Mouse (Mus musculus) T-helper 1 cell (primary cell): Measurements from ENCODE around the gene Lyg2.

Experiments used
- in situ Hi-C: fragments of 300-600 bp; cut with MboI, MseI; formaldehyde crosslinking; loops from one replicate; pipeline ENCODE4 v1.15.1; 2025; ENCODE audit warnings: high pct_unique_total_duplicates

The Lyg2 gene

DNA sequence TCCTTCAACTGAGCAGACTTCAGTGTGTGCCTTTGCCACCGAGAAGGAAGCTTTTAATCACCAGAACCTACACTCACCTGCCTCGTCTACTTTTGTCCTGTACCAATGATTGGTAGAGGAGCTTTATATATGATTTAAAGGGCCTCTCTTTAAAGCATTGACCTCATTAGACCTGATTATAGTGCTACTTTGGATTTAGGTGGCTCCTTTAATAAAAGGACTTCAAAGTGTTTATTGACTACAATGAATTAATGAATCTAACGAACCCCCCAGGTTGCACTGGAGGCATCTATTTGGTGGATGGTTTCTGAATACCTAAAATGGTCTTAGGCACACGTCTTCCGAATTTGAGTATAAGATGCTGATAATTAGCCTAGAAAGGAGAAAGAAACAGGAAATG, at the start of gene Lyg2:
Gene Lyg2 (minus strand): TSS at position 101 of the 400 bp plus-strand sequence.
- in situ Hi-C loops, result no loop called here

- in situ Hi-C loops, result no loop called here
These were observed 49.3 kb upstream of the Lyg2 start for GRCm38 (mm10) chr1:37965571-37965970.

DNA sequence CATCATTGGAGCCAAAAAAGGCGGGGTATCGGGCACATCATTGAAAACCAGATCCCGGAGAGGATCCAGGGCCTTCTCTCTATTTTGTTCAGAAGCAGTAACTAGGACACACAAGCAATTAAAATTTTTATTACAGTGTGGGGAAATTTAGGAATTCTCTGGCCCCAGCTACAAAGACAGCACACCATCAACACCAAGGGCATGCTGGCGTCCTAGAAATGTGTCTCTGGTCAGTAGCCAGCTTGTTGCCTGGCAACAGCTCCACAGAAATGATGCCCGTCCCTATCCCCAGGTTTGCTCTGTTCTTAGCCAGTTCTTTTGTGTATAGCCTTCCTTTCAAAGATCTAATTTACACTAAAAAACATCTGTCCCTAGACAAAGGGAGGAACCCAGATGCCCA, 43.2 kb upstream of the Lyg2 start:
- in situ Hi-C loops, result no loop called here

GRCm38 (mm10) chr1:37958516-37958915, 42.2 kb upstream of the Lyg2 start:
- in situ Hi-C loops, result no loop called here

- in situ Hi-C loops, result no loop called here
These were observed 41.4 kb upstream of the Lyg2 start, which contains the start of gene Lyg1 for GRCm38 (mm10) chr1:37957659-37958058. Lyg1 (minus strand) TSS chr1:37957759.

- in situ Hi-C loops, result no loop called here
These were observed 40.6 kb upstream of the Lyg2 start for GRCm38 (mm10) chr1:37956690-37957431.

DNA sequence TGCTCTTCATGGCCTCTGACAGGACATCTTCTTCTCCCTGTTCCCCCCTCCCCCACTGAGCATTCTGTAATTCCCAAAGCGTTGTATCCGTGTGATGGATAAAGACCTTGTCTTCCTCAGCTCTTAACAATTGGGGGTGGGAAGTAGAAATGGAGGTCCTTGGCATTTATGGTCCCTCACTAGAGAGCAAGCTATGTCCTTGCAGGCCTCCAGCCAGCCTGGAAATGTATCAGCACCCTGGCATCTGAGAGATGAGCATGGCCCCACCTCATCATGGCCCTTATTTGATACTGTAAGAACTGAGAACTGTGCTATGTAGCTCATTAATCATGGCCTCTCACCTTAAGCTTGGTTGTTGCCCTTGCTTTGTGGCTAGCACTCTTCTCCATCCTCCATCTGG, 39.0 kb upstream of the Lyg2 start:
- in situ Hi-C loops, result no loop called here

- in situ Hi-C loops, result no loop called here
These were observed 38.5 kb upstream of the Lyg2 start for GRCm38 (mm10) chr1:37954786-37955185.

DNA sequence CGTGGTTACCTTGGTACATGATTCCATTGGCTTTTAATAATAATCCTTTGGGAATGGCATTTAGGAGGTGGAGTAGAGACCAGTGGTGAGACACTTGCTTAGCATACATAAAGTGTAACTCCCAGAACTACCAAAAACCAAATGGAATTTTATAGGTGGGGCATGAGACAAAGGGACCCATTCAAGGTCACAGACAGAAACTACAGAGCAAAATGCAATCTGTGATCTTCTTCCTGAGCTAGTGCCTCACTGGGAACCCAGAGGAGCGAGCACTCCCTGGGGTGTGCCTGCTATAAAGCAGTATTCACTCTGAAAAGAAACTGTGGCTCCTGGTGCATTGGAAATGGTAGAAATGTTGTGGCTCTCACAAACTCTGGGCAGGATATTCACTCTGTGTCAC, 32.6 kb upstream of the Lyg2 start:
- in situ Hi-C loops, result no loop called here

DNA sequence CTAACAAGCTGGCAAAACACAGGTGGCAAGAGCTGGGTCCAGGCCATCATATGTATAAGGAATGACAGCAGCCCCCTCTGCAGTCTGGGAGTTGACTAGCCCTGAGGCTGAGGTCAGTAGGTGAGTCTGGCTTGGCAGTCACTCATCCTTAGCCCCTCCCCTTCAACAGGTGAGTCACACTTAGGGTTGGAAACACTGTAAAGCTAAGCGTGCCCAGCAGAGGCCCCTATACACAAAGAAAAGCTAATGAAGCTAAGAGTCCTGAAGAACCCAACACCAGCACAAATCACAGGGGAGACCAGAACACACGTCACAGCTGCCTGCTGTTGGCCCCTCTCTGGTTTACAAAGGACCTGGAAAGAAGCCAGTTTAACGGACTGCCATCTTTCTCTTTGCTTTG, 15.5 kb upstream of the Lyg2 start:
- in situ Hi-C loops, result no loop called here

DNA sequence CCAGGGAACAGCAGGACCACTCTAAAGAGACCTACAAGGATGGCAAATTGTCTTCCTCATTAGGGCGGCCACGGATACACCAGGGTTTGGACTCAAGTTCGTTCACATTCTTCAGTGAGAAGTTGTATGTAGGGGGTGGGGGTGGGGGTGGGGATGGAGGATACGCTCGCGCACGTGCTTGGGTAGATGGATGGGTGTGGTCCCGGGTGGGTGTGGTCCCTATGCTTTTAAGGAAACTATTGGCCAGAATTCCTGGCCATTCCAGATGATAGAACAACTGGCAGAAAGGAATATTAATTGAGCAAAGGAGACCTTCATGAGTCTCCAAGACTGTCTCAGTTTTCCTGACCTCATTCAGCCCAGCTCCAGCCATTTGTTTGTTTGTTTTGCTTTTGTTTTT, 9.7 kb upstream of the Lyg2 start:
- in situ Hi-C loops, result loop anchor here (10.0 kb wide), 1 partner anchor 169 kb away; no protein-coding TSS in a partner anchor

DNA sequence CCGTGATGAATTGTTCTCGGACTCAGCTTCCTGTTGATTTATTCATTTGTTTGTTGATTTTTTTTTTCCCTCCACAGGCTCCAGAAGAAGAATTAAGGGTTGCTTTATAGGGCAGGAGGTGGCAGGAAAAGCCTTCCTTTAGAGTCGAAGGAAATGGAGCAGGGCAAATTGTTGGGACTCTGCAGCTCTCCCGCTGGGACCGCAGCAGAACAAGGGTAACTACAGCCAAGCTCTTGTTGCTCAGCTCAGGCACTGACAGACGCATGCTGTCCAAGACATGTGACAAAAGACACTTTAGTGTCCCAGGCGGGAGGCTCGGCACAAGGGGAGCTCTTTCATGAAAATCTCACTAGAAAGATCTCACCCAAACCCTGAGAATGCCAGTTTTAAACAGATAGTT, 6.2 kb upstream of the Lyg2 start:
- in situ Hi-C loops, result loop anchor here (10.0 kb wide), 1 partner anchor 172 kb away; no protein-coding TSS in a partner anchor

- in situ Hi-C loops, result no loop called here
These were observed 1.8 kb upstream of the Lyg2 start for GRCm38 (mm10) chr1:37918096-37918495.

DNA sequence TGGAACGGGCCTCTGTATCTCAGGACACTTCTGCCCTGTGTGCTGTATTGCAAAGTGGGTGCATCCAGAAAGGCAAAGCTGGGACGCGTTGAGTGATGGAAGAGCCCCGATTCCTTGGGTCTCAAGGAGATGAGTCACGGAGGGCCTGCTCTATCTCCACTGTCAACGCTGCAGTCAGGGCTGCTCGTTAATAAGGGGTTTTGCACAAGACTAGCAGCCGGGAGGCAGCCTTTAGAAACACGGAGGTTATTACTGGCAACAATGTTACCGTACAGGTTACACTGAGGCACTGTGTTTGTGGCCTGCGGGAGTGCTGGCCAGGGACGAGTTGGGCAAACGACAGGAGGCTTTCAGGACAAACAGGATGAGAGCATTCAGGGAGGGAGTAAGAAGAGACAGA, 1.4 kb upstream of the Lyg2 start:
- in situ Hi-C loops, result no loop called here

- in situ Hi-C loops, result no loop called here
These were observed 3.5 kb downstream of the Lyg2 start for GRCm38 (mm10) chr1:37912751-37913150.

GRCm38 (mm10) chr1:37903178-37903577, 13.1 kb downstream of the Lyg2 start:
- in situ Hi-C loops, result no loop called here

GRCm38 (mm10) chr1:37900288-37900687, 16.0 kb downstream of the Lyg2 start:
- in situ Hi-C loops, result no loop called here

- in situ Hi-C loops, result loop anchor here (5.0 kb wide), 1 partner anchor 87 kb away; no protein-coding TSS in a partner anchor
These were observed 16.5 kb downstream of the Lyg2 start for GRCm38 (mm10) chr1:37899816-37900215.

DNA sequence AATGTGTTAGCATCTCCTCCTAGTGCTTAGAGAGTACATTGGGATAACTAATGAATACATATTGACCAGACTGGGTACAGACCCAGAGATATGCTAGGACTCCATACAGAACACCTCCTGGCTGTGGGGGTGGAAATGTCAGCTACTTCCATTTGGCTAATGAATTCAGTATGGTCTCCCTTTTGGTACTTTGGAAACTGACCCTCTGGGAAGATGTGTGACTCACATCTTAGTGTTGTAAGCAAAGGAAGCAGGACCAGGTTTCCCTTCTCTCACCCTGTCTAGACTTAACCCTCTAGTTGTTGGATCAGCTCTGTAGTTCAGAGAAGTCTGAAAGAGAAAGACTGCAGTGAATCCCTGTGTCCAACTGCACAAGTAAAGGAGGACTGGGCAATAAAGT, 21.7 kb downstream of the Lyg2 start:
- in situ Hi-C loops, result loop anchor here (5.0 kb wide), 1 partner anchor 93 kb away; no protein-coding TSS in a partner anchor

GRCm38 (mm10) chr1:37891400-37891799, 24.9 kb downstream of the Lyg2 start:
- in situ Hi-C loops, result no loop called here

GRCm38 (mm10) chr1:37890025-37890652, 26.2 kb downstream of the Lyg2 start, which contains the start of the genes Mitd1 and Mrpl30:
Mitd1 (minus strand) TSS chr1:37890411.
Mrpl30 (plus strand) TSS chr1:37890477.
- in situ Hi-C loops, result no loop called here

DNA sequence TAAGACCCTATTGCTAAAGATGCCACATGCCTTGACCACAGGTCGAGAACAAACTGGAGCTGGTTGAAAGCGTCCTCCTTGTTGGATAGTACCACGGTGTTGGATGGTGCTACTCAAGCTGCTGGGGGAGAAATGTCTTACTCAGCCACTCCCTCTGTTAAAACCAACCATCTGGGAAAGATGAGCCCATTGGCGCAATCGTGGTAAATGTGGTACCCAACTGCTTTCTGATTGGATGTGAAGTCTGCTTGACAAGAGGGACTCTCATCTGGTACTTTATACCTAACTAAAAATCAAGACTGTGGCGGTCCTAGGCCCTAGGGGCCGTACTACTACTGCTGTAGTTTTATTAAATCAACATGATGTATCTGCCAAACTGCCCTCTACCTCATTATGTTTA, 27.1 kb downstream of the Lyg2 start:
- in situ Hi-C loops, result no loop called here

DNA sequence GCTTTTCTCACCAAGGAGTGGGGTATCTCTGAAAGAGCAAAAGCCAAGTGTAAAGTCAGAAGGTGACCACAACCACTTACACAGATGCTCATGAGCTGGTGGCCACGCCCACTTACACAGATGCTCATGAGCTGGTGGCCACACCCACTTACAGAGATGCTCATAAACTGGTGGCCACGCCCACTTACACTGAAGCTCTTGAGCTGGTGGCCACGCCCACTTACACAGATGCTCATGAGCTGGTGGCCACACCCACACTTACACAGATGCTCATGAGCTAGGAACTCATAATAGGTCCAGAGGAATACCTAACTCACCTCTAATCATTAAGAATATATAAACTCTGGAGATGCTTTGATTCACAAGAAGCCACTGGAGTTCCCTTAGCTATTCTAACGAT, 31.8 kb downstream of the Lyg2 start:
- in situ Hi-C loops, result no loop called here
